Mouse (Mus musculus) MEL (cell line): ENCODE data around the gene 1110008L16Rik.

ENCODE experiments used
- CTCF ChIP-seq, 3 experiments: IDR thresholded peaks in 2 of 3; conservative IDR thresholded peaks in 1 of 3; 2 replicates each; pipeline ENCODE4 v1.5.1; 2011 to 2012; ENCODE audit warnings: low read length in 3 of 3, low read depth in 2 of 3, mild to moderate bottlenecking in 2 of 3, improper control_type of control experiment in 1 of 3, inconsistent platforms in 1 of 3, mixed read lengths in 1 of 3, moderate library complexity in 1 of 3; ENCODE audit not compliant: control insufficient read depth in 1 of 3, insufficient read depth in 1 of 3, poor library complexity in 1 of 3, severe bottlenecking in 1 of 3
- ETS1 ChIP-seq: IDR thresholded peaks from 2 replicates; pipeline ENCODE4 v1.6.1; 2012; ENCODE audit warnings: low read depth, mild to moderate bottlenecking, inconsistent platforms, low read length, improper control_type of control experiment, moderate library complexity
- HCFC1 ChIP-seq: IDR thresholded peaks from 2 replicates; pipeline ENCODE4 v1.6.1; 2012; ENCODE audit warnings: low read depth, mild to moderate bottlenecking, inconsistent platforms, low read length, improper control_type of control experiment, moderate library complexity
- NELFE ChIP-seq: IDR thresholded peaks from 2 replicates; pipeline ENCODE4 v1.6.1; 2011; ENCODE audit warnings: low read depth, low read length, improper control_type of control experiment
- RCOR1 ChIP-seq: IDR thresholded peaks from 2 replicates; pipeline ENCODE4 v1.6.1; 2012; ENCODE audit warnings: low read depth, mild to moderate bottlenecking, inconsistent platforms, low read length, improper control_type of control experiment

DNA sequence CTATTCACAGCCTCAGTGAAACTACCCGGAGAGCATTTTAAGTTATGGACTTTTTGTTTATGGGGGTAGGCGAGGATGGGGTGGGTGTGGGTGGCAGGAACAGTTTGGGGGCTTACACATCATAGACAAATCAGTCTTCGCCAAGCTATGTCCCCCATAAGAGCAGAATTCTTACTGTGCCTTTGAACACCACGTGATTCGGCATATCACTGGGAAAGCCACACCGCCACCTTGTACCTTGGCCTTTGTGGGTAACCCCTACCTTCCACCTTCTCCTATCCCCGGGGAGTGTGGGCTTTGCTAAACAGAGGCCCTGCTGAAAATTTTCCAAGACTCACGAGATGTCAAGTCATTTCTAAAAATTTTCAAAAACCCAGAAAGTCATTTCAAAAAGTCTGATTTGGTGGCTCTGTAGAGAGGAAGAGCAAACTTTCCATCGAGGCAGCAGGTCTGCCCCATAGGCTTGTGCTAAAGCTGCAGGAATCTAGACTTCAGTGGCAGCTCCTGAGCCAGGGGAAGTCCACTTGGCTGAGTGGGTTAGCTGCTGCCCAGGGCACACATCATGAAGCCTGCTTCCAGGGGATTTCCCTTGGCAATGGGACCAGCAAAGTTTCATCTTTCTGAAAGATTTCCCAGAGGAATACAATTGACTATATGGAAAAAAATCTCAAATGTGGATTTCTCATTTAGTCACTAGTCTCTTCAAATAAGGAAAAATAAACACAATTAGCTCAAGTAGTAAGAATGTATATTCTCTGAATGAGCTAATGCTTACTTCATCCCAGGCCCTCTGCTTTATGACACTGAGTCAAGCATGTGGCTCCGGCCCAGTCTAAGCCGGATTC lies 93.6 kb downstream of the 1110008L16Rik start:
- no peak for TF ChIP-seq CTCF (IDR thresholded peaks at IDR 0.05 in 2 of 3, conservative IDR thresholded peaks at IDR 0.05 in 1 of 3; ENCODE audit: control insufficient read depth in 1 of 3, insufficient read depth in 1 of 3, low read depth in 2 of 3, low read length in 3 of 3, poor library complexity in 1 of 3, severe bottlenecking in 1 of 3)
- no peak for TF ChIP-seq RCOR1
- no peak for TF ChIP-seq ETS1
- TF ChIP-seq HCFC1 = no peak
- no peak for TF ChIP-seq NELFE
